Mouse (Mus musculus) testis, adult 2 months (tissue): ENCODE measurements around the gene Syt3. TPM values are rescaled to one million over a fixed set of nuclear protein-coding genes. Genes with fewer than 3 reads are reported as not detected.

ENCODE experiments used
- H3K27ac ChIP-seq: fragments of 200-500 bp; 2 replicates; pipeline ENCODE4 v1.5.1; 2012; ENCODE audit warnings: low read depth, low read length; ENCODE audit not compliant: control insufficient read depth, insufficient read depth
- H3K27me3 ChIP-seq: fragments of 200-500 bp; 2 replicates; pipeline ENCODE4 v1.6.1; 2012; ENCODE audit warnings: mild to moderate bottlenecking, low read length, moderate library complexity; ENCODE audit not compliant: control insufficient read depth, insufficient read depth
- H3K36me3 ChIP-seq: fragments of 200-500 bp; 2 replicates; pipeline ENCODE4 v1.6.1; 2012; ENCODE audit warnings: mild to moderate bottlenecking, low read length; ENCODE audit not compliant: control insufficient read depth, insufficient read depth
- H3K4me1 ChIP-seq: fragments of 200-500 bp; 2 replicates; pipeline ENCODE4 v1.6.1; 2012; ENCODE audit warnings: low read length; ENCODE audit not compliant: control insufficient read depth, insufficient read depth
- H3K4me3 ChIP-seq: fragments of 200-500 bp; 2 replicates; pipeline ENCODE4 v1.5.1; 2012; ENCODE audit warnings: low read depth, mild to moderate bottlenecking, low read length, moderate library complexity, mixed read lengths; ENCODE audit not compliant: control insufficient read depth
- CTCF ChIP-seq: fragments of 200-500 bp; IDR thresholded peaks from 2 replicates; pipeline ENCODE4 v1.5.1; 2012; ENCODE audit warnings: low read depth, mild to moderate bottlenecking, inconsistent platforms, low read length, moderate library complexity; ENCODE audit not compliant: control insufficient read depth, insufficient read depth, insufficient replicate concordance
- POLR2A ChIP-seq: fragments of 200-500 bp; IDR thresholded peaks from 2 replicates; pipeline ENCODE4 v1.6.1; 2012; ENCODE audit warnings: low read depth, mild to moderate bottlenecking, inconsistent platforms, low read length, moderate library complexity; ENCODE audit not compliant: control insufficient read depth
- polyA plus RNA-seq: library from polyadenylated mRNA; depleted of rRNA; stranded (reverse); fragments of >200 nt; gene quantifications from 2 replicates; pipeline ENCODE4 v1.2.3, GENCODE M21; 2012

Syt3 gene
- polyA plus RNA-seq, 1 experiment: 2.0 TPM

GRCm38 (mm10) chr7:44434089-44434488, 50.2 kb downstream of the Syt3 start:
- Histone ChIP-seq H3K4me1 (peaks cover 10% of the 10 kb centered on the region), H3K27me3 (0 out of 2 replicates have a peak, but pooled peaks cover under 1% of the 10 kb centered on the region), H3K4me3 (no peak overlapping the region), H3K36me3 (no peaks in the 10 kb centered on the region), H3K27ac (no peak overlapping the region)
- no peak for TF ChIP-seq CTCF
- no peak for TF ChIP-seq POLR2A

- H3K36me3 ChIP-seq: no peaks in the 10 kb centered on the region
- no peaks in the 10 kb centered on the region for H3K27me3 ChIP-seq
- TF ChIP-seq CTCF (no peak), POLR2A (no peak)
- H3K27ac ChIP-seq: no peak overlapping the region
- H3K4me3 ChIP-seq: no peak overlapping the region
- H3K4me1 ChIP-seq: peaks cover 8% of the 10 kb centered on the region
These were observed 51.9 kb downstream of the Syt3 start for GRCm38 (mm10) chr7:44435796-44436195.

GRCm38 (mm10) chr7:44436267-44436666, 52.4 kb downstream of the Syt3 start:
- H3K4me3 ChIP-seq: no peak overlapping the region
- H3K27ac ChIP-seq: no peak overlapping the region
- H3K27me3 ChIP-seq: no peaks in the 10 kb centered on the region
- no peak for TF ChIP-seq POLR2A
- peak; percentile 29; the same call in 1 of the 2 replicates for TF ChIP-seq CTCF
- no peaks in the 10 kb centered on the region for H3K36me3 ChIP-seq
- peaks cover 8% of the 10 kb centered on the region for H3K4me1 ChIP-seq

- Histone ChIP-seq H3K36me3 (no peaks in the 10 kb centered on the region), H3K4me1 (peaks cover 8% of the 10 kb centered on the region)
These were observed 53.3 kb downstream of the Syt3 start for GRCm38 (mm10) chr7:44437188-44437587.

GRCm38 (mm10) chr7:44437933-44438332, 54.0 kb downstream of the Syt3 start:
- no peak overlapping the region for H3K4me3 ChIP-seq
- H3K27ac ChIP-seq: no peak overlapping the region
- H3K36me3 ChIP-seq: no peaks in the 10 kb centered on the region
- H3K4me1 ChIP-seq: peaks cover 8% of the 10 kb centered on the region
- H3K27me3 ChIP-seq: no peaks in the 10 kb centered on the region
- TF ChIP-seq POLR2A (no peak), CTCF (no peak)

More at GRCm38 (mm10) chr7:44437188-44437587, 53.3 kb downstream of the Syt3 start:
- H3K27me3 ChIP-seq: no peaks in the 10 kb centered on the region
- no peak overlapping the region for H3K27ac ChIP-seq
- no peak overlapping the region for H3K4me3 ChIP-seq
- TF ChIP-seq CTCF (no peak), POLR2A (no peak)

- H3K27me3 ChIP-seq: no peaks in the 10 kb centered on the region
- no peak overlapping the region for H3K27ac ChIP-seq
- no peaks in the 10 kb centered on the region; the same call in none of the 2 replicates for H3K4me1 ChIP-seq
- no peak for TF ChIP-seq POLR2A
- TF ChIP-seq CTCF: no peak
- H3K4me3 ChIP-seq: no peak overlapping the region
- H3K36me3 ChIP-seq: no peaks in the 10 kb centered on the region
These were observed 55.8 kb downstream of the Syt3 start for GRCm38 (mm10) chr7:44439696-44440095.

GRCm38 (mm10) chr7:44440479-44440878, 56.6 kb downstream of the Syt3 start:
- no peak overlapping the region for H3K4me3 ChIP-seq
- no peaks in the 10 kb centered on the region; the same call in 1 of the 2 replicates for H3K4me1 ChIP-seq
- no peaks in the 10 kb centered on the region for H3K36me3 ChIP-seq
- H3K27me3 ChIP-seq: no peaks in the 10 kb centered on the region
- TF ChIP-seq POLR2A: no peak
- no peak for TF ChIP-seq CTCF
- no peak overlapping the region for H3K27ac ChIP-seq

- no peaks in the 10 kb centered on the region; the same call in 1 of the 2 replicates for H3K4me1 ChIP-seq
- no peak overlapping the region for H3K27ac ChIP-seq
- TF ChIP-seq CTCF (no peak), POLR2A (no peak)
- H3K27me3 ChIP-seq: no peaks in the 10 kb centered on the region
- no peak overlapping the region for H3K4me3 ChIP-seq
- H3K36me3 ChIP-seq: no peaks in the 10 kb centered on the region
These were observed 57.3 kb downstream of the Syt3 start for GRCm38 (mm10) chr7:44441180-44441579.
